18 mouse cellular contexts compared by ENCODE assay signal in the genomic region with DNA sequence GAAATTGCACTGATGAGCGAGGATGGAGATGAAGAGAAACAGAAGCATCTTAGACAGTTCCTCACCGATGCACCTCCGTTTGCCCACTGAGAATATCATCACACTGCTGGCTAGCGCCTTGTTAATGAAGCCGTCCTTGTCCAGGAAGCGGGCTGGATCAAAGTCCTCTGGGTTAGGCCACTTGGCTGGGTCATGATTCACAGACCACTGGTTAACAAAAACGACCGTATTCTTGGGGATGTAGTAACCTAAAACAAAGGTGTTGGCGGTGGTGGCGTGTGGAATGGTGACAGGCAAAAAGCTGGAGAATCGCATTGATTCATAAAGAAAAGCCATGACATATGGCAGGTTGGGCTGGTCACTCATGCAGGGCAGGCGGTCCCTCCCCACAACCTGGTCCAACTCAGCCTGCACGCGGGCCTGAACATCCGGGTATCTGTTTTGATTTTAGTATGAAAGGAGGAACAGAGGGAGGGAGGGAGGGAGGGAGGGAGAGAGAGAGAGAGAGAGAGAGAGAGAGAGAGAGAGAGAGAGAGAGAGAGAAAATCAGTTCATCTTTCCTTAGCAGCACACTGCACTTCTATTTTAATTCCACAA. TPM values are rescaled to one million over a fixed set of nuclear protein-coding genes. Genes with fewer than 3 reads are reported as not detected.
DNase-seq lines count a peak whose midpoint lies in the region; ATAC-seq lines count a peak whose summit lies in the region.
"Had no signal": no experiment of that assay in that cellular context is flagged by ENCODE, and none has a peak within 500 bp of the region (broad histone marks: within the 10 kb centered on the region; RNA-seq: fewer than 3 reads in every experiment).

No protein-coding gene starts in this region.

- H3K4me3 ChIP-seq in forebrain, embryonic 10.5 days: no peak overlapping the region; the same call in 1 of the 2 replicates
- no peak overlapping the region for H3K4me3 ChIP-seq in forebrain, embryonic 12.5 days (replicated peaks)
- H3K4me3 ChIP-seq in neural tube, embryonic 11.5 days (ENCODE audit: low read depth, low read length): no peak overlapping the region
- H3K4me3 ChIP-seq: embryonic facial prominence, embryonic 13.5 days; heart, embryonic 13.5 days; liver, embryonic 15.5 days had no signal

- intact Hi-C loops in left cerebral cortex, postnatal 4 days (cut with DNase I): no loop called here

- peaks cover 93% of the 10 kb centered on the region for H3K27me3 ChIP-seq in forebrain, embryonic 10.5 days (ENCODE audit: poor library complexity, severe bottlenecking)
- H3K27me3 ChIP-seq in forebrain, embryonic 12.5 days: peaks cover 54% of the 10 kb centered on the region
- H3K27me3 ChIP-seq in neural tube, embryonic 11.5 days (ENCODE audit: control insufficient read depth, insufficient read depth, low read length): peaks cover 50% of the 10 kb centered on the region

- H3K36me3 ChIP-seq in forebrain, embryonic 10.5 days (replicated peaks): no peaks in the 10 kb centered on the region
- H3K36me3 ChIP-seq in forebrain, embryonic 12.5 days (replicated peaks): no peaks in the 10 kb centered on the region
- no peaks in the 10 kb centered on the region for H3K36me3 ChIP-seq in neural tube, embryonic 11.5 days (ENCODE audit: control insufficient read depth, insufficient read depth, low read length)
- H3K36me3 ChIP-seq: embryonic facial prominence, embryonic 13.5 days; heart, embryonic 13.5 days; liver, embryonic 15.5 days had no signal

- no peak overlapping the region for H3K4me2 ChIP-seq in forebrain, embryonic 12.5 days
- no peak overlapping the region for H3K4me2 ChIP-seq in neural tube, embryonic 11.5 days (ENCODE audit: low read depth)
- H3K4me2 ChIP-seq: embryonic facial prominence, embryonic 13.5 days; heart, embryonic 13.5 days; liver, embryonic 15.5 days had no signal

- H3K9me3 ChIP-seq in forebrain, embryonic 10.5 days: no peaks in the 10 kb centered on the region
- H3K9me3 ChIP-seq in forebrain, embryonic 12.5 days: no peaks in the 10 kb centered on the region
- H3K9me3 ChIP-seq in neural tube, embryonic 11.5 days (ENCODE audit: control insufficient read depth, low read length): no peaks in the 10 kb centered on the region
- H3K9me3 ChIP-seq: embryonic facial prominence, embryonic 13.5 days; heart, embryonic 13.5 days; liver, embryonic 15.5 days had no signal

- WGBS in forebrain, embryonic 10.5 days: 6% methylated on average over 15 of the region's 15 CpGs
- WGBS in forebrain, embryonic 12.5 days: 7% methylated on average over 15 of the region's 15 CpGs
- 8% methylated on average over 15 of the region's 15 CpGs for WGBS in neural tube, embryonic 11.5 days

- no peak for ATAC-seq in forebrain, embryonic 12.5 days (ENCODE audit: low FRiP score)
- ATAC-seq in neural tube, embryonic 11.5 days (ENCODE audit: insufficient read depth, low FRiP score, low TSS enrichment): no peak
- ATAC-seq: forebrain, embryonic 16.5 days had no signal

- no peak overlapping the region for H3K27ac ChIP-seq in forebrain, embryonic 10.5 days
- H3K27ac ChIP-seq in forebrain, embryonic 12.5 days: no peak overlapping the region
- no peak overlapping the region for H3K27ac ChIP-seq in neural tube, embryonic 11.5 days (ENCODE audit: low read depth, low read length)
- H3K27ac ChIP-seq: embryonic facial prominence, embryonic 13.5 days; heart, embryonic 13.5 days; liver, embryonic 15.5 days; stomach, postnatal 0 days had no signal

- peak; percentile 34 for DNase-seq in forebrain, embryonic 10.5 days (ENCODE audit: extremely low spot score, low spot score)
- DNase-seq in left cerebral cortex, postnatal 4 days: peak; percentile 51
- no peak for DNase-seq in left cerebral cortex, adult 18-20 months (ENCODE audit: low spot score in 2 of 2)
- peak; percentile 42 for DNase-seq in embryo, embryonic 9.5 days (ENCODE audit: extremely low spot score)
- DNase-seq in neural tube, embryonic 11.5 days (ENCODE audit: low spot score): peak; percentile 22
- no peak for DNase-seq in thymus, adult 18-20 months
- no peak for DNase-seq in layer of hippocampus, postnatal 10 days (ENCODE audit: low spot score in 2 of 2)
- DNase-seq: cerebellum, adult 11 months; gastrocnemius, postnatal 14 days; layer of hippocampus, adult 9-11 months; lung, postnatal 36 days had no signal

- no peak overlapping the region for H3K9ac ChIP-seq in forebrain, embryonic 12.5 days
- H3K9ac ChIP-seq in neural tube, embryonic 11.5 days (ENCODE audit: low read length): no peak overlapping the region
- H3K9ac ChIP-seq: embryonic facial prominence, embryonic 13.5 days; heart, embryonic 13.5 days; liver, embryonic 15.5 days had no signal

- H3K4me1 ChIP-seq in forebrain, embryonic 10.5 days: peaks cover 55% of the 10 kb centered on the region
- H3K4me1 ChIP-seq in forebrain, embryonic 12.5 days: peaks cover 30% of the 10 kb centered on the region
- peaks cover 15% of the 10 kb centered on the region; the same call in 1 of the 2 replicates for H3K4me1 ChIP-seq in neural tube, embryonic 11.5 days (ENCODE audit: control insufficient read depth, insufficient read depth, low read length)

RNA-seq across cellular contexts. Expression of a gene that starts 4.5 kb away (rescaled TPM):
- polyA plus RNA-seq in forebrain, embryonic 10.5 days (2016; fragmentation: Nextera tagmentation; extraction: Ambion mirVana): 1.6 and 2.3 TPM in 2 replicates
- polyA plus RNA-seq in forebrain, embryonic 12.5 days (2016; fragmentation: Nextera tagmentation; extraction: Ambion mirVana): 3.5 and 3.9 TPM in 2 replicates
- total RNA-seq in left cerebral cortex, postnatal 4 days (2021): 1 to 10 TPM; 5.9 to 8.0 TPM
- total RNA-seq in left cerebral cortex, adult 18-20 months (2021): 1 to 10 TPM; 3.8 to 4.1 TPM
- polyA plus RNA-seq in neural tube, embryonic 11.5 days (2014; fragmentation: Nextera tagmentation; extraction: Ambion mirVana): 5.1 TPM in 2 replicates
- total RNA-seq in layer of hippocampus, postnatal 10 days (2021): 1 to 10 TPM; 6.0 to 6.1 TPM
- total RNA-seq: monocyte, adult 5-6 weeks had no signal

Comparison
In these comparisons a context has a peak if more than half of its experiments do, and no peak if none do; other contexts are left out.
1. DNase-seq: peak in forebrain, embryonic 10.5 days (single experiment), left cerebral cortex, postnatal 4 days (single experiment), embryo, embryonic 9.5 days (single experiment) and neural tube, embryonic 11.5 days (single experiment); none in left cerebral cortex, adult 18-20 months (0 of 2), thymus, adult 18-20 months (0 of 2) and layer of hippocampus, postnatal 10 days (0 of 2).